Comparison of ENCODE assay signal across 22 mouse cellular contexts in genomic region chr6:8759901-8760300, GRCm38 (mm10). TPM values are rescaled to one million over a fixed set of nuclear protein-coding genes. Genes with fewer than 3 reads are reported as not detected.
DNase-seq lines count a peak whose midpoint lies in the region; TF ChIP-seq lines count a peak whose summit lies in the region.
"Had no signal": no experiment of that assay in that cellular context is flagged by ENCODE, and none has a peak within 500 bp of the region (broad histone marks: within the 10 kb centered on the region; RNA-seq: fewer than 3 reads in every experiment).

No protein-coding gene starts in this region.

- H3K79me2 ChIP-seq in heart, adult 2 months (replicated peaks; ENCODE audit: control insufficient read depth, insufficient read depth, low read length), result no peaks in the 10 kb centered on the region; the same call in 1 of the 2 replicates

- DNase-seq in adrenal gland, adult 2 months, result peak; percentile 12
- no peak for DNase-seq in adrenal gland, postnatal 36 days
- DNase-seq in heart, adult 2 months, result no peak
- no peak for DNase-seq in heart, postnatal 14 days
- DNase-seq in lung, adult 18-20 months, result peak; percentile 26 to 61
- no peak for DNase-seq in lung, postnatal 14 days
- DNase-seq in lung, postnatal 25 days (ENCODE audit: low spot score), result peak; percentile 43
- DNase-seq in urinary bladder, postnatal 25 days (ENCODE audit: low spot score), result no peak
- DNase-seq: B cell, adult 2 months; cerebellum, adult 11 months; cerebellum, adult 8-10 months; cerebellum, postnatal 14 days; embryo, embryonic 11 days; gastrocnemius, adult 2 months; gastrocnemius, postnatal 25 days had no signal

- H3K36me3 ChIP-seq in heart, adult 2 months (ENCODE audit: control insufficient read depth, insufficient read depth, low read length), result no peaks in the 10 kb centered on the region
- H3K36me3 ChIP-seq: embryonic facial prominence, embryonic 15.5 days; forebrain, embryonic 10.5 days; G1E; hindbrain, embryonic 10.5 days; intestine, embryonic 15.5 days had no signal

- no peaks in the 10 kb centered on the region for H3K4me1 ChIP-seq in heart, adult 2 months (ENCODE audit: control insufficient read depth, insufficient read depth, low read length)
- H3K4me1 ChIP-seq: embryonic facial prominence, embryonic 15.5 days; hindbrain, embryonic 10.5 days; intestine, embryonic 15.5 days had no signal

- WGBS in heart, adult 2 months, result 66% methylated on average over 1 of the region's 1 CpGs

- no peak overlapping the region for H3K4me3 ChIP-seq in heart, adult 2 months
- H3K4me3 ChIP-seq: embryonic facial prominence, embryonic 15.5 days; erythroblast, embryonic 14.5 days; forebrain, embryonic 10.5 days; gastrocnemius, adult 2 months; hindbrain, embryonic 10.5 days; intestine, embryonic 15.5 days had no signal

- H3K9ac ChIP-seq in heart, adult 2 months (ENCODE audit: low read depth, low read length), result no peak overlapping the region
- H3K9ac ChIP-seq: embryonic facial prominence, embryonic 15.5 days; hindbrain, embryonic 14.5 days; intestine, embryonic 15.5 days had no signal

- peak overlapping the region; percentile 32; the same call in 1 of the 2 replicates for H3K27ac ChIP-seq in heart, adult 2 months
- H3K27ac ChIP-seq: embryonic facial prominence, embryonic 15.5 days; forebrain, embryonic 10.5 days; gastrocnemius, adult 2 months; hindbrain, embryonic 10.5 days; hindbrain, embryonic 14.5 days; intestine, embryonic 15.5 days had no signal

- no peak for TF ChIP-seq EP300 in heart, adult 2 months (IDR thresholded peaks at IDR 0.05; ENCODE audit: insufficient read depth, low read depth, low read length)

- no peak for TF ChIP-seq CTCF in heart, adult 2 months (IDR thresholded peaks at IDR 0.05)

- TF ChIP-seq POLR2A in heart, adult 2 months (IDR thresholded peaks at IDR 0.05; ENCODE audit: insufficient read depth, low read depth, low read length), result no peak

- no peaks in the 10 kb centered on the region for H3K27me3 ChIP-seq in heart, adult 2 months (ENCODE audit: control insufficient read depth, insufficient read depth, low read length)
- H3K27me3 ChIP-seq: embryonic facial prominence, embryonic 15.5 days; intestine, embryonic 15.5 days had no signal

- intact Hi-C loops in heart, adult 2 months (cut with DNase I), result no loop called here
- intact Hi-C loops in heart, postnatal 14 days (cut with DNase I), result no loop called here

RNA-seq across cellular contexts. Expression of gene Ica1, which starts 18.4 kb away (rescaled TPM):
- total RNA-seq in adrenal gland, adult 2 months (2021), result 10 to 100 TPM; 33.3 to 54.1 TPM
- polyA plus RNA-seq in adrenal gland, adult 2 months (2012; rRNA removed), result 7.0 and 10.1 TPM in 2 replicates
- total RNA-seq in adrenal gland, postnatal 36 days (2021), result 10 to 100 TPM; 36.3 to 49.9 TPM
- total RNA-seq in heart, adult 2 months (2021), result 1 to 10 TPM; 7.0 to 7.8 TPM
- 3.9 and 7.4 TPM in 2 replicates for polyA plus RNA-seq in heart, adult 2 months (2012; rRNA removed)
- 1 to 10 TPM; 6.3 to 9.1 TPM for total RNA-seq in heart, postnatal 14 days (2021)

Comparison
In these comparisons a context has a peak if more than half of its experiments do, and no peak if none do; other contexts are left out.
1. DNase-seq: peak in adrenal gland, adult 2 months (single experiment), lung, adult 18-20 months (2 of 2) and lung, postnatal 25 days (single experiment); none in adrenal gland, postnatal 36 days (0 of 2), heart, adult 2 months (0 of 2), heart, postnatal 14 days (0 of 2), lung, postnatal 14 days (single experiment) and urinary bladder, postnatal 25 days (single experiment).